Mouse (Mus musculus) spleen, adult 2 months (tissue): ENCODE measurements around the gene Fbxo36.

Experiments used
- CTCF ChIP-seq: fragments of 200-500 bp; IDR thresholded peaks from 2 replicates; pipeline ENCODE4 v1.5.1; 2011; ENCODE audit warnings: mild to moderate bottlenecking, inconsistent platforms; ENCODE audit not compliant: insufficient read depth, insufficient read length, insufficient replicate concordance; ENCODE audit errors: extremely low read depth
- POLR2A ChIP-seq: fragments of 200-500 bp; IDR thresholded peaks from 2 replicates; pipeline ENCODE4 v1.6.1; 2011; ENCODE audit warnings: low read depth, low read length, inconsistent platforms

- TF ChIP-seq CTCF (no peak), POLR2A (no peak)
Observed at GRCm38 (mm10) chr1:84849804-84850203, 10.2 kb downstream of the Fbxo36 start.
